Comparison of ENCODE assay signal across 16 mouse cellular contexts in the genomic region with DNA sequence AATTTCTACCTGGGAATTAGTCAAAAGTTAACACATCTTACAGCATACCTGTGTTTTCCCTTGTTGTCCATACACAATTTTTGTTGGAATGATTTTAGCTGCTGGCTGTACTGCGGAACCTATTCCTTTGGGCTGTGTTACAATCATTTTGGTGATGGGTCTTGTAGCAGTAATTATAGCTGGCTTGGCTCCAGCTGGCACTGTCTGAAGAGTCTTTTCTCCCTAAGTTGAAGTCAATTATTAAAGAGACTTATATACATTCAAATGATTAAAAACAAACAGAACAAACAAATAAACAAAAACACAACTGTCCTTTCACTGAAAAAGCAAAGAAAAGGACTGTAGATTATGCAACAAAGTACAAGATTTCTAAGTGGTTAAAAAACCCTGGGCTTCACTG. TPM values are rescaled to one million over a fixed set of nuclear protein-coding genes. Genes with fewer than 3 reads are reported as not detected.
A peak's percentile ranks its signal among the peaks of the same experiment; 100 is the strongest.
DNase-seq lines count a peak whose midpoint lies in the region; ATAC-seq and TF ChIP-seq lines count a peak whose summit lies in the region.
"Had no signal": no experiment of that assay in that cellular context is flagged by ENCODE, and none has a peak within 500 bp of the region (broad histone marks: within the 10 kb centered on the region; RNA-seq: fewer than 3 reads in every experiment).

No protein-coding gene starts in this region.

- no peak for TF ChIP-seq POLR2A in brain, embryonic 14.5 days (IDR thresholded peaks at IDR 0.05; ENCODE audit: borderline replicate concordance, extremely low read depth, insufficient read depth, insufficient read length, poor library complexity, severe bottlenecking)

- 82% methylated on average over 1 of the region's 1 CpGs for whole genome bisulfite sequencing in forebrain, embryonic 14.5 days
- 88% methylated on average over 1 of the region's 1 CpGs for WGBS in forebrain, embryonic 13.5 days
- 85% methylated on average over 1 of the region's 1 CpGs for WGBS in lung, embryonic 14.5 days
- WGBS in liver, embryonic 12.5 days (ENCODE audit: insufficient replicate concordance), result 89% methylated on average over 1 of the region's 1 CpGs

- no peak overlapping the region for H3K9ac ChIP-seq in forebrain, embryonic 14.5 days (ENCODE audit: low read length)
- H3K9ac ChIP-seq in forebrain, embryonic 13.5 days, result no peak overlapping the region
- no peak overlapping the region for H3K9ac ChIP-seq in lung, embryonic 14.5 days
- no peak overlapping the region for H3K9ac ChIP-seq in liver, embryonic 12.5 days
- H3K9ac ChIP-seq: embryonic facial prominence, embryonic 13.5 days; forebrain, embryonic 15.5 days; forebrain, postnatal 0 days had no signal

- H3K27ac ChIP-seq in forebrain, embryonic 14.5 days (ENCODE audit: low read depth, low read length), result no peak overlapping the region
- no peak overlapping the region for H3K27ac ChIP-seq in forebrain, embryonic 13.5 days
- H3K27ac ChIP-seq in lung, embryonic 14.5 days (ENCODE audit: low read depth), result no peak overlapping the region
- no peak overlapping the region for H3K27ac ChIP-seq in liver, embryonic 12.5 days
- H3K27ac ChIP-seq: embryonic facial prominence, embryonic 13.5 days; forebrain, embryonic 15.5 days had no signal

- no peak overlapping the region for H3K4me3 ChIP-seq in forebrain, embryonic 14.5 days (ENCODE audit: low read depth, low read length)
- H3K4me3 ChIP-seq in forebrain, embryonic 13.5 days, result no peak overlapping the region
- H3K4me3 ChIP-seq in lung, embryonic 14.5 days (ENCODE audit: low read depth, low read length), result no peak overlapping the region
- H3K4me3 ChIP-seq in liver, embryonic 12.5 days, result no peak overlapping the region
- H3K4me3 ChIP-seq: embryonic facial prominence, embryonic 13.5 days; forebrain, embryonic 15.5 days had no signal

- peak; percentile 39 for DNase-seq in forebrain, embryonic 14.5 days (ENCODE audit: low spot score)
- peak; percentile 67 for DNase-seq in lung, embryonic 14.5 days
- no peak for DNase-seq in lung, postnatal 36 days
- peak; percentile 59 for DNase-seq in brain, embryonic 14.5 days (ENCODE audit: low read depth)
- DNase-seq: adrenal gland, adult 2 months; adrenal gland, postnatal 10 days; adrenal gland, postnatal 25 days; cerebellum, adult 11-12 months; cerebellum, adult 2 months; cerebellum, adult 9-10 months; cerebellum, postnatal 25 days; forebrain, postnatal 0 days had no signal

- no peak for TF ChIP-seq CTCF in lung, embryonic 14.5 days (IDR thresholded peaks at IDR 0.05; ENCODE audit: low read depth)
- TF ChIP-seq CTCF in brain, embryonic 14.5 days (IDR thresholded peaks at IDR 0.05; ENCODE audit: borderline replicate concordance, extremely low read depth, insufficient read depth, insufficient read length), result no peak

- H3K4me2 ChIP-seq in forebrain, embryonic 14.5 days (ENCODE audit: low read length), result no peak overlapping the region
- no peak overlapping the region for H3K4me2 ChIP-seq in forebrain, embryonic 13.5 days
- H3K4me2 ChIP-seq in lung, embryonic 14.5 days, result no peak overlapping the region
- H3K4me2 ChIP-seq in liver, embryonic 12.5 days, result no peak overlapping the region
- H3K4me2 ChIP-seq: embryonic facial prominence, embryonic 13.5 days; forebrain, embryonic 15.5 days had no signal

- no peak for ATAC-seq in forebrain, embryonic 14.5 days
- ATAC-seq in forebrain, embryonic 13.5 days, result no peak
- ATAC-seq in lung, embryonic 14.5 days (ENCODE audit: insufficient read depth), result no peak
- ATAC-seq in liver, embryonic 12.5 days, result no peak
- ATAC-seq: forebrain, embryonic 15.5 days; forebrain, postnatal 0 days had no signal

- peaks cover 48% of the 10 kb centered on the region for H3K36me3 ChIP-seq in forebrain, embryonic 14.5 days (ENCODE audit: control insufficient read depth, insufficient read depth, low read length)
- H3K36me3 ChIP-seq in forebrain, embryonic 13.5 days (ENCODE audit: poor library complexity, severe bottlenecking), result peaks cover 51% of the 10 kb centered on the region
- peaks cover 49% of the 10 kb centered on the region for H3K36me3 ChIP-seq in lung, embryonic 14.5 days (ENCODE audit: insufficient read depth)
- peaks cover 67% of the 10 kb centered on the region for H3K36me3 ChIP-seq in liver, embryonic 12.5 days

- H3K9me3 ChIP-seq in forebrain, embryonic 14.5 days (replicated peaks; ENCODE audit: control insufficient read depth, low read length), result no peaks in the 10 kb centered on the region
- no peaks in the 10 kb centered on the region for H3K9me3 ChIP-seq in forebrain, embryonic 13.5 days (replicated peaks)
- no peaks in the 10 kb centered on the region for H3K9me3 ChIP-seq in lung, embryonic 14.5 days (ENCODE audit: low read depth, low read length)
- H3K9me3 ChIP-seq in liver, embryonic 12.5 days (replicated peaks), result no peaks in the 10 kb centered on the region
- H3K9me3 ChIP-seq: embryonic facial prominence, embryonic 13.5 days; forebrain, embryonic 15.5 days had no signal

- H3K4me1 ChIP-seq in forebrain, embryonic 14.5 days (ENCODE audit: control insufficient read depth, insufficient read depth, low read length), result no peaks in the 10 kb centered on the region
- no peaks in the 10 kb centered on the region for H3K4me1 ChIP-seq in forebrain, embryonic 13.5 days
- H3K4me1 ChIP-seq in lung, embryonic 14.5 days (ENCODE audit: insufficient read depth), result no peaks in the 10 kb centered on the region
- H3K4me1 ChIP-seq in liver, embryonic 12.5 days, result no peaks in the 10 kb centered on the region
- H3K4me1 ChIP-seq: embryonic facial prominence, embryonic 13.5 days; forebrain, embryonic 15.5 days had no signal

- no peaks in the 10 kb centered on the region for H3K27me3 ChIP-seq in forebrain, embryonic 14.5 days (replicated peaks; ENCODE audit: control insufficient read depth, insufficient read depth, low read length)
- no peaks in the 10 kb centered on the region for H3K27me3 ChIP-seq in forebrain, embryonic 13.5 days
- H3K27me3 ChIP-seq in lung, embryonic 14.5 days (ENCODE audit: insufficient read depth, low read length), result no peaks in the 10 kb centered on the region
- no peaks in the 10 kb centered on the region for H3K27me3 ChIP-seq in liver, embryonic 12.5 days (replicated peaks)
- H3K27me3 ChIP-seq: embryonic facial prominence, embryonic 13.5 days; forebrain, embryonic 15.5 days had no signal

RNA-seq across cellular contexts. Expression of a gene that starts 43.6 kb away (rescaled TPM):
- polyA plus RNA-seq in forebrain, embryonic 14.5 days (2014; fragmentation: Nextera tagmentation; extraction: Ambion mirVana), result 49.4 and 55.7 TPM in 2 replicates
- 35.8 and 37.7 TPM in 2 replicates for polyA plus RNA-seq in forebrain, embryonic 13.5 days (2015; fragmentation: Nextera tagmentation; extraction: Ambion mirVana)
- 45.5 and 47.4 TPM in 2 replicates for polyA plus RNA-seq in lung, embryonic 14.5 days (2014; fragmentation: Nextera tagmentation; extraction: Ambion mirVana)
- polyA plus RNA-seq in brain, embryonic 14.5 days (2012; rRNA removed), result 43.8 and 66.7 TPM in 2 replicates
- polyA plus RNA-seq in liver, embryonic 12.5 days (2016; fragmentation: Nextera tagmentation; extraction: Ambion mirVana), result 10.4 and 11.8 TPM in 2 replicates
